Mouse (Mus musculus): ENCODE results near the gene Phactr3.

GRCm38 (mm10) chr2:178247274-178247673 lies 128.5 kb downstream of the Phactr3 start:
- TF ChIP-seq E2F4 (IDR thresholded peaks at IDR 0.05; ENCODE audit: insufficient read depth) (no peak), POLR2A (IDR thresholded peaks at IDR 0.05; ENCODE audit: insufficient read length, low read depth) (no peak), TCF3 (IDR thresholded peaks at IDR 0.05; ENCODE audit: insufficient read length, low read depth) (no peak), SRF (IDR thresholded peaks at IDR 0.05; ENCODE audit: control insufficient read depth, insufficient read length, low read depth) (no peak), REST (IDR thresholded peaks at IDR 0.05; ENCODE audit: insufficient read depth, insufficient read length) (no peak)

Measured in myocyte (in vitro differentiated cells).